Mouse (Mus musculus): Measurements from ENCODE around the gene Engase. TPM values are rescaled to one million over a fixed set of nuclear protein-coding genes. Genes with fewer than 3 reads are reported as not detected.

Gene Engase
- polyA plus RNA-seq, 1 experiment from 2014 or later, result 11.3 TPM

- Histone ChIP-seq H3K4me2 (ENCODE audit: low read depth, low read length) (no peak overlapping the region), H3K9me3 (replicated peaks; ENCODE audit: control insufficient read depth, low read length) (no peaks in the 10 kb centered on the region), H3K27ac (ENCODE audit: low read length) (no peak overlapping the region), H3K4me3 (replicated peaks; ENCODE audit: low read length) (no peak overlapping the region), H3K4me1 (ENCODE audit: control insufficient read depth, insufficient read depth, low read length) (peaks cover 9% of the 10 kb centered on the region), H3K36me3 (ENCODE audit: control insufficient read depth, insufficient read depth, low read length) (no peaks in the 10 kb centered on the region; the same call in 1 of the 2 replicates), H3K9ac (ENCODE audit: low read length) (no peak overlapping the region), H3K27me3 (ENCODE audit: control insufficient read depth, insufficient read depth, low read length) (no peaks in the 10 kb centered on the region)
- no peak for ATAC-seq (ENCODE audit: insufficient read depth, low FRiP score)
- WGBS, result 86% methylated on average over 14 of the region's 14 CpGs
Observed at GRCm38 (mm10) chr11:118481751-118482150, 5.1 kb downstream of the Engase start.

GRCm38 (mm10) chr11:118484169-118484568 is 7.5 kb downstream of the Engase start:
- Histone ChIP-seq H3K27ac (ENCODE audit: low read length) (no peak overlapping the region), H3K9ac (ENCODE audit: low read length) (no peak overlapping the region), H3K27me3 (ENCODE audit: control insufficient read depth, insufficient read depth, low read length) (no peaks in the 10 kb centered on the region), H3K4me1 (ENCODE audit: control insufficient read depth, insufficient read depth, low read length) (no peaks in the 10 kb centered on the region), H3K4me2 (ENCODE audit: low read depth, low read length) (no peak overlapping the region), H3K9me3 (replicated peaks; ENCODE audit: control insufficient read depth, low read length) (no peaks in the 10 kb centered on the region), H3K4me3 (replicated peaks; ENCODE audit: low read length) (no peak overlapping the region), H3K36me3 (ENCODE audit: control insufficient read depth, insufficient read depth, low read length) (no peaks in the 10 kb centered on the region; the same call in 1 of the 2 replicates)
- WGBS, result 77% methylated on average over 8 of the region's 8 CpGs
- no peak for ATAC-seq (ENCODE audit: insufficient read depth, low FRiP score)

- H3K4me3 ChIP-seq (replicated peaks; ENCODE audit: low read length), result no peak overlapping the region
- H3K4me1 ChIP-seq (ENCODE audit: control insufficient read depth, insufficient read depth, low read length), result no peaks in the 10 kb centered on the region
- H3K27ac ChIP-seq (ENCODE audit: low read length), result peak overlapping the region; percentile 36
- no peak overlapping the region for H3K4me2 ChIP-seq (ENCODE audit: low read depth, low read length)
- WGBS, result 76% methylated on average over 11 of the region's 11 CpGs
- no peak for ATAC-seq (ENCODE audit: insufficient read depth, low FRiP score)
- H3K27me3 ChIP-seq (ENCODE audit: control insufficient read depth, insufficient read depth, low read length), result no peaks in the 10 kb centered on the region
- H3K9ac ChIP-seq (ENCODE audit: low read length), result no peak overlapping the region; the same call in 1 of the 2 replicates
- H3K9me3 ChIP-seq (replicated peaks; ENCODE audit: control insufficient read depth, low read length), result no peaks in the 10 kb centered on the region
- H3K36me3 ChIP-seq (ENCODE audit: control insufficient read depth, insufficient read depth, low read length), result no peaks in the 10 kb centered on the region; the same call in 1 of the 2 replicates
Observed at GRCm38 (mm10) chr11:118485338-118485737, 8.7 kb downstream of the Engase start.

- 0 out of 2 replicates have a peak, but pooled peaks have one; percentile 14 for ATAC-seq (ENCODE audit: insufficient read depth, low FRiP score)
Observed at GRCm38 (mm10) chr11:118485780-118486179, 9.2 kb downstream of the Engase start.

GRCm38 (mm10) chr11:118486281-118486680 is 9.7 kb downstream of the Engase start:
- Histone ChIP-seq H3K27me3 (ENCODE audit: control insufficient read depth, insufficient read depth, low read length) (no peaks in the 10 kb centered on the region), H3K9ac (ENCODE audit: low read length) (no peak overlapping the region), H3K9me3 (replicated peaks; ENCODE audit: control insufficient read depth, low read length) (no peaks in the 10 kb centered on the region), H3K4me1 (ENCODE audit: control insufficient read depth, insufficient read depth, low read length) (no peaks in the 10 kb centered on the region), H3K27ac (ENCODE audit: low read length) (0 out of 2 replicates have a peak overlapping the region, but pooled peaks have one; percentile 14), H3K36me3 (ENCODE audit: control insufficient read depth, insufficient read depth, low read length) (no peaks in the 10 kb centered on the region; the same call in 1 of the 2 replicates), H3K4me2 (ENCODE audit: low read depth, low read length) (no peak overlapping the region), H3K4me3 (replicated peaks; ENCODE audit: low read length) (no peak overlapping the region)
- no peak for ATAC-seq (ENCODE audit: insufficient read depth, low FRiP score)
- 90% methylated on average over 6 of the region's 6 CpGs for WGBS

More at GRCm38 (mm10) chr11:118485780-118486179, 9.2 kb downstream of the Engase start:
- no peaks in the 10 kb centered on the region; the same call in 1 of the 2 replicates for H3K36me3 ChIP-seq (ENCODE audit: control insufficient read depth, insufficient read depth, low read length)
- H3K4me2 ChIP-seq (ENCODE audit: low read depth, low read length), result no peak overlapping the region
- H3K27ac ChIP-seq (ENCODE audit: low read length), result peak overlapping the region; percentile 36
- no peak overlapping the region for H3K4me3 ChIP-seq (replicated peaks; ENCODE audit: low read length)
- H3K27me3 ChIP-seq (ENCODE audit: control insufficient read depth, insufficient read depth, low read length), result no peaks in the 10 kb centered on the region
- H3K4me1 ChIP-seq (ENCODE audit: control insufficient read depth, insufficient read depth, low read length), result no peaks in the 10 kb centered on the region
- no peaks in the 10 kb centered on the region for H3K9me3 ChIP-seq (replicated peaks; ENCODE audit: control insufficient read depth, low read length)
- H3K9ac ChIP-seq (ENCODE audit: low read length), result no peak overlapping the region; the same call in 1 of the 2 replicates
- 84% methylated on average over 3 of the region's 3 CpGs for WGBS

GRCm38 (mm10) chr11:118486881-118487772 is 10.5 kb downstream of the Engase start:
- no peaks in the 10 kb centered on the region for H3K9me3 ChIP-seq (replicated peaks; ENCODE audit: control insufficient read depth, low read length)
- H3K9ac ChIP-seq (ENCODE audit: low read length), result no peak overlapping the region
- no peaks in the 10 kb centered on the region; the same call in 1 of the 2 replicates for H3K36me3 ChIP-seq (ENCODE audit: control insufficient read depth, insufficient read depth, low read length)
- H3K4me1 ChIP-seq (ENCODE audit: control insufficient read depth, insufficient read depth, low read length), result no peaks in the 10 kb centered on the region
- H3K4me2 ChIP-seq (ENCODE audit: low read depth, low read length), result no peak overlapping the region
- ATAC-seq (ENCODE audit: insufficient read depth, low FRiP score), result no peak
- H3K27me3 ChIP-seq (ENCODE audit: control insufficient read depth, insufficient read depth, low read length), result no peaks in the 10 kb centered on the region
- no peak overlapping the region for H3K27ac ChIP-seq (ENCODE audit: low read length)
- 83% methylated on average over 29 of the region's 29 CpGs for WGBS
- no peak overlapping the region for H3K4me3 ChIP-seq (replicated peaks; ENCODE audit: low read length)

- Histone ChIP-seq H3K4me1 (ENCODE audit: control insufficient read depth, insufficient read depth, low read length) (no peaks in the 10 kb centered on the region), H3K9ac (ENCODE audit: low read length) (no peak overlapping the region), H3K27me3 (ENCODE audit: control insufficient read depth, insufficient read depth, low read length) (no peaks in the 10 kb centered on the region), H3K36me3 (ENCODE audit: control insufficient read depth, insufficient read depth, low read length) (no peaks in the 10 kb centered on the region; the same call in 1 of the 2 replicates), H3K4me2 (ENCODE audit: low read depth, low read length) (no peak overlapping the region), H3K27ac (ENCODE audit: low read length) (no peak overlapping the region), H3K4me3 (replicated peaks; ENCODE audit: low read length) (no peak overlapping the region), H3K9me3 (replicated peaks; ENCODE audit: control insufficient read depth, low read length) (no peaks in the 10 kb centered on the region)
- no peak for ATAC-seq (ENCODE audit: insufficient read depth, low FRiP score)
- WGBS, result 75% methylated on average over 8 of the region's 8 CpGs
Observed at GRCm38 (mm10) chr11:118488191-118488906, 11.7 kb downstream of the Engase start.

- Histone ChIP-seq H3K9ac (ENCODE audit: low read length) (no peak overlapping the region), H3K27me3 (ENCODE audit: control insufficient read depth, insufficient read depth, low read length) (no peaks in the 10 kb centered on the region), H3K4me1 (ENCODE audit: control insufficient read depth, insufficient read depth, low read length) (no peaks in the 10 kb centered on the region), H3K4me3 (replicated peaks; ENCODE audit: low read length) (no peak overlapping the region), H3K9me3 (replicated peaks; ENCODE audit: control insufficient read depth, low read length) (no peaks in the 10 kb centered on the region), H3K36me3 (ENCODE audit: control insufficient read depth, insufficient read depth, low read length) (no peaks in the 10 kb centered on the region; the same call in 1 of the 2 replicates), H3K4me2 (ENCODE audit: low read depth, low read length) (no peak overlapping the region), H3K27ac (ENCODE audit: low read length) (no peak overlapping the region)
- WGBS, result 70% methylated on average over 12 of the region's 12 CpGs
- ATAC-seq (ENCODE audit: insufficient read depth, low FRiP score), result no peak
Observed at GRCm38 (mm10) chr11:118488907-118489270, 12.3 kb downstream of the Engase start.

Measured in stomach, embryonic 16.5 days (tissue).